Mouse (Mus musculus) small intestine, adult 2 months (tissue): Measurements from ENCODE around the gene Pdha2. TPM values are rescaled to one million over a fixed set of nuclear protein-coding genes. Genes with fewer than 3 reads are reported as not detected.

Experiments
- H3K27ac ChIP-seq: fragments of 200-500 bp; 2 replicates; pipeline ENCODE4 v1.5.1; 2012; ENCODE audit warnings: low read depth, low read length, control low read depth, inconsistent platforms; ENCODE audit not compliant: insufficient read depth
- H3K27me3 ChIP-seq: fragments of 200-500 bp; 2 replicates; pipeline ENCODE4 v1.6.1; 2012; ENCODE audit warnings: mild to moderate bottlenecking, moderate library complexity, low read length, inconsistent platforms; ENCODE audit not compliant: control insufficient read depth, insufficient read depth
- H3K36me3 ChIP-seq: fragments of 200-500 bp; 2 replicates; pipeline ENCODE4 v1.6.1; 2012; ENCODE audit warnings: mild to moderate bottlenecking, low read length, control low read depth, inconsistent platforms; ENCODE audit not compliant: control insufficient read depth, insufficient read depth
- H3K4me1 ChIP-seq: fragments of 200-500 bp; 2 replicates; pipeline ENCODE4 v1.6.1; 2012; ENCODE audit warnings: low read length, inconsistent platforms, mixed read lengths; ENCODE audit not compliant: control insufficient read depth, insufficient read depth, insufficient read length
- H3K4me3 ChIP-seq: fragments of 200-500 bp; 2 replicates; pipeline ENCODE4 v1.5.1; 2012; ENCODE audit warnings: low read depth, mild to moderate bottlenecking, control low read depth, inconsistent platforms, low read length, moderate library complexity
- CTCF ChIP-seq: fragments of 200-500 bp; IDR thresholded peaks from 2 replicates; pipeline ENCODE4 v1.5.1; 2012; ENCODE audit warnings: low read depth, mild to moderate bottlenecking, control low read depth, inconsistent platforms, low read length, moderate library complexity, mixed read lengths; ENCODE audit not compliant: insufficient replicate concordance, insufficient read length; ENCODE audit errors: extremely low read depth
- POLR2A ChIP-seq: fragments of 200-500 bp; IDR thresholded peaks from 2 replicates; pipeline ENCODE4 v1.6.1; 2012; ENCODE audit warnings: low read depth, mild to moderate bottlenecking, control low read depth, inconsistent platforms, low read length, moderate library complexity
- WGBS: fragments of 180-500 bp; shearing (Covaris S2); methylation state at CpG from one replicate; pipeline ENCODE4 v1.1.7; 2018; 5-methylcytosine and 5-hydroxymethylcytosine counted together
- polyA plus RNA-seq: library from polyadenylated mRNA; depleted of rRNA; stranded (reverse); fragments of >200 nt; gene quantifications from 2 replicates; pipeline ENCODE4 v1.2.3, GENCODE M21; 2012

Gene Pdha2
- polyA plus RNA-seq, 1 experiment: not detected

DNA sequence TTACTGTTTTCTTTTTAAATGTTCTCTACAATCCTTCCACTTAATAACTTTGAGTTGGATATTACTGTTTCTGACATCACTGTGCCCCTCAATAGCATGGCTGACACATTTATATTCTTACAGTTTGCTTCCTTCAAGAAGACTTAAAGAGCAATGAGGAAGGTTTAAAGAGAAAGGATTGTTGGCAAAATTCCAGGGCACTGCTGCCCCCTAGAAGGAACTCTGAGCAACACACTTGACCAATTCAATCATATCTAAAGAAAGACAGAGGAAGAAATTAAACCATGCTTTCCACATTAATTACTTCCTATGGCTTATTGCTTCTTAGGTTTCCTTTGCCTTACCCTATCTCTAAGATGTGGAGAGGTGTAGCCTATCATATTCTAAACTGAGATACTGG is 4.8 kb upstream of the Pdha2 start:
- Histone ChIP-seq H3K27ac (no peak overlapping the region), H3K36me3 (no peaks in the 10 kb centered on the region), H3K27me3 (no peaks in the 10 kb centered on the region), H3K4me3 (no peak overlapping the region), H3K4me1 (no peaks in the 10 kb centered on the region)
- TF ChIP-seq POLR2A: no peak
- TF ChIP-seq CTCF: no peak

- no peaks in the 10 kb centered on the region for H3K27me3 ChIP-seq
Measured at GRCm38 (mm10) chr3:141216237-141216636, 4.1 kb upstream of the Pdha2 start.

GRCm38 (mm10) chr3:141214789-141215188 is 2.6 kb upstream of the Pdha2 start:
- 77% methylated on average over 2 of the region's 2 CpGs for WGBS

More at GRCm38 (mm10) chr3:141216237-141216636, 4.1 kb upstream of the Pdha2 start:
- no peak overlapping the region for H3K27ac ChIP-seq
- 71% methylated on average over 6 of the region's 6 CpGs for WGBS
- H3K36me3 ChIP-seq: no peaks in the 10 kb centered on the region
- TF ChIP-seq POLR2A (no peak), CTCF (no peak)
- H3K4me1 ChIP-seq: no peaks in the 10 kb centered on the region
- H3K4me3 ChIP-seq: no peak overlapping the region

GRCm38 (mm10) chr3:141214197-141214596 is 2.0 kb upstream of the Pdha2 start:
- TF ChIP-seq POLR2A (no peak), CTCF (no peak)
- no peak overlapping the region for H3K4me3 ChIP-seq
- H3K27me3 ChIP-seq: no peaks in the 10 kb centered on the region
- H3K4me1 ChIP-seq: no peaks in the 10 kb centered on the region
- no peak overlapping the region for H3K27ac ChIP-seq
- H3K36me3 ChIP-seq: no peaks in the 10 kb centered on the region

More at GRCm38 (mm10) chr3:141214789-141215188, 2.6 kb upstream of the Pdha2 start:
- Histone ChIP-seq H3K36me3 (no peaks in the 10 kb centered on the region), H3K27ac (no peak overlapping the region), H3K4me1 (no peaks in the 10 kb centered on the region), H3K27me3 (no peaks in the 10 kb centered on the region), H3K4me3 (no peak overlapping the region)
- TF ChIP-seq CTCF (no peak), POLR2A (no peak)

GRCm38 (mm10) chr3:141211644-141212043 is 511 bp downstream of the Pdha2 start:
- Histone ChIP-seq H3K4me3 (no peak overlapping the region), H3K27me3 (no peaks in the 10 kb centered on the region), H3K27ac (no peak overlapping the region), H3K36me3 (no peaks in the 10 kb centered on the region), H3K4me1 (no peaks in the 10 kb centered on the region)
- no peak for TF ChIP-seq CTCF
- 91% methylated on average over 17 of the region's 17 CpGs for WGBS

GRCm38 (mm10) chr3:141201766-141202165 is 10.4 kb downstream of the Pdha2 start:
- H3K36me3 ChIP-seq: no peaks in the 10 kb centered on the region
- H3K27me3 ChIP-seq: no peaks in the 10 kb centered on the region
- TF ChIP-seq POLR2A (no peak), CTCF (no peak)
- 63% methylated on average over 2 of the region's 2 CpGs for WGBS
- H3K4me3 ChIP-seq: no peak overlapping the region
- H3K27ac ChIP-seq: no peak overlapping the region
- H3K4me1 ChIP-seq: no peaks in the 10 kb centered on the region

- TF ChIP-seq POLR2A: no peak
- TF ChIP-seq CTCF: no peak
- no peak overlapping the region for H3K27ac ChIP-seq
- H3K4me1 ChIP-seq: no peaks in the 10 kb centered on the region
- H3K36me3 ChIP-seq: no peaks in the 10 kb centered on the region
- WGBS: 77% methylated on average over 4 of the region's 4 CpGs
- no peak overlapping the region for H3K4me3 ChIP-seq
- H3K27me3 ChIP-seq: no peaks in the 10 kb centered on the region
Measured at GRCm38 (mm10) chr3:141197308-141197861, 14.8 kb downstream of the Pdha2 start.
